Mouse (Mus musculus) myocyte (in vitro differentiated cells): ENCODE data around the gene Gm20388. TPM values are rescaled to one million over a fixed set of nuclear protein-coding genes. Genes with fewer than 3 reads are reported as not detected.

ENCODE experiments used
- H3K27me3 ChIP-seq: one replicate; pipeline ENCODE4 v1.6.1; 2011; ENCODE audit not compliant: control insufficient read depth, insufficient read depth, insufficient read length
- H3K36me3 ChIP-seq: one replicate; pipeline ENCODE4 v1.6.1; 2011; ENCODE audit not compliant: control insufficient read depth, insufficient read depth
- H3K4me2 ChIP-seq: one replicate; pipeline ENCODE4 v1.6.1; 2011; ENCODE audit warnings: low read depth, control low read depth
- H3K4me3 ChIP-seq: one replicate; pipeline ENCODE4 v1.5.1; 2011; ENCODE audit warnings: mild to moderate bottlenecking, control low read depth, moderate library complexity
- H3K79me2 ChIP-seq: one replicate; pipeline ENCODE4 v1.6.1; 2011; ENCODE audit not compliant: control insufficient read depth, insufficient read depth
- H3ac ChIP-seq: one replicate; pipeline ENCODE4 v1.6.1; 2011; ENCODE audit not compliant: control insufficient read depth, insufficient read length
- CEBPB ChIP-seq: IDR thresholded peaks from 2 replicates; pipeline ENCODE4 v1.6.1; 2011; ENCODE audit warnings: mild to moderate bottlenecking, moderate library complexity; ENCODE audit not compliant: poor library complexity, insufficient read depth, severe bottlenecking
- E2F4 ChIP-seq: IDR thresholded peaks from one replicate; pipeline ENCODE4 v1.6.1; 2011; ENCODE audit warnings: mild to moderate bottlenecking, control low read depth, moderate library complexity; ENCODE audit not compliant: insufficient read depth
- MAX ChIP-seq: IDR thresholded peaks from one replicate; pipeline ENCODE4 v1.6.1; 2011; ENCODE audit warnings: low read depth, mild to moderate bottlenecking, control low read depth
- MYOD1 ChIP-seq, 3 experiments: IDR thresholded peaks; one replicate each; pipeline ENCODE4 v1.6.1; 2011; ENCODE audit warnings: control low read depth in 2 of 3, low read depth in 2 of 3, mild to moderate bottlenecking in 2 of 3, moderate library complexity in 1 of 3; ENCODE audit not compliant: insufficient read length in 2 of 3, control insufficient read depth in 1 of 3
- MYOG ChIP-seq, 3 experiments: IDR thresholded peaks; one replicate each; pipeline ENCODE4 v1.6.1; 2011; ENCODE audit warnings: control low read depth in 2 of 3, low read depth in 2 of 3, mild to moderate bottlenecking in 2 of 3; ENCODE audit not compliant: insufficient read length in 2 of 3, control insufficient read depth in 1 of 3, insufficient read depth in 1 of 3
- POLR2A ChIP-seq: IDR thresholded peaks from one replicate; pipeline ENCODE4 v1.6.1; 2011; ENCODE audit warnings: low read depth, mild to moderate bottlenecking, control low read depth, moderate library complexity; ENCODE audit not compliant: insufficient read length
- POLR2AphosphoS2 ChIP-seq: IDR thresholded peaks from one replicate; pipeline ENCODE4 v1.6.1; 2011; ENCODE audit warnings: low read depth, control low read depth; ENCODE audit not compliant: insufficient read length
- REST ChIP-seq: IDR thresholded peaks from one replicate; pipeline ENCODE4 v1.6.1; 2011; ENCODE audit warnings: mild to moderate bottlenecking, control low read depth, moderate library complexity; ENCODE audit not compliant: insufficient read depth, insufficient read length
- SRF ChIP-seq: IDR thresholded peaks from one replicate; pipeline ENCODE4 v1.6.1; 2011; ENCODE audit warnings: low read depth; ENCODE audit not compliant: control insufficient read depth, insufficient read length
- TCF12 ChIP-seq: IDR thresholded peaks from one replicate; pipeline ENCODE4 v1.6.1; 2011; ENCODE audit warnings: mild to moderate bottlenecking, control low read depth; ENCODE audit not compliant: poor library complexity, insufficient read depth, severe bottlenecking
- TCF3 ChIP-seq: IDR thresholded peaks from one replicate; pipeline ENCODE4 v1.6.1; 2011; ENCODE audit warnings: low read depth, control low read depth; ENCODE audit not compliant: insufficient read length
- USF1 ChIP-seq: IDR thresholded peaks from one replicate; pipeline ENCODE4 v1.6.1; 2011; ENCODE audit warnings: low read depth, mild to moderate bottlenecking, control low read depth, moderate library complexity
- polyA plus RNA-seq: library from polyadenylated mRNA; unstranded; fragments of >200 nt; fragmentation: generic; extraction: Trizol; gene quantifications from one replicate; pipeline ENCODE4 v1.2.1, GENCODE M21; 2012; ENCODE audit warnings: missing spikeins

Gm20388 gene
- polyA plus RNA-seq, 1 experiment, result 15.3 TPM

- H3K4me2 ChIP-seq, result no peak overlapping the region
- no peaks in the 10 kb centered on the region for H3K79me2 ChIP-seq
- peaks cover 96% of the 10 kb centered on the region for H3K27me3 ChIP-seq
- no peaks in the 10 kb centered on the region for H3K36me3 ChIP-seq
- H3ac ChIP-seq, result no peak overlapping the region
- H3K4me3 ChIP-seq, result no peak overlapping the region
- TF ChIP-seq TCF3 (no peak), MAX (no peak), POLR2A (no peak), E2F4 (no peak)
Observed at GRCm38 (mm10) chr8:122739102-122739725, 2828.6 kb downstream of the Gm20388 start.

GRCm38 (mm10) chr8:122742471-122742870 is 2831.8 kb downstream of the Gm20388 start:
- Histone ChIP-seq H3K4me3 (no peak overlapping the region), H3K4me2 (no peak overlapping the region), H3K36me3 (no peaks in the 10 kb centered on the region), H3K79me2 (no peaks in the 10 kb centered on the region), H3ac (no peak overlapping the region), H3K27me3 (peaks cover 88% of the 10 kb centered on the region)
- TF ChIP-seq TCF3, result no peak
- no peak for TF ChIP-seq REST
- no peak for TF ChIP-seq E2F4
- TF ChIP-seq MAX, result no peak
- TF ChIP-seq SRF, result no peak
- TF ChIP-seq MYOD1 (IDR thresholded peaks at IDR 0.05; ENCODE audit: control insufficient read depth in 1 of 3, insufficient read length in 2 of 3, low read depth in 2 of 3), result no peak
- TF ChIP-seq MYOG (IDR thresholded peaks at IDR 0.05; ENCODE audit: control insufficient read depth in 1 of 3, insufficient read depth in 1 of 3, insufficient read length in 2 of 3, low read depth in 2 of 3), result no peak
- TF ChIP-seq TCF12, result no peak
- no peak for TF ChIP-seq POLR2AphosphoS2
- TF ChIP-seq CEBPB, result no peak
- TF ChIP-seq USF1, result no peak
- TF ChIP-seq POLR2A, result no peak

- peaks cover 80% of the 10 kb centered on the region for H3K27me3 ChIP-seq
- TF ChIP-seq E2F4 (no peak), MAX (no peak), TCF3 (no peak), REST (no peak), POLR2AphosphoS2 (no peak), USF1 (no peak), CEBPB (no peak), SRF (no peak), MYOD1 (IDR thresholded peaks at IDR 0.05; ENCODE audit: control insufficient read depth in 1 of 3, insufficient read length in 2 of 3, low read depth in 2 of 3) (no peak), MYOG (IDR thresholded peaks at IDR 0.05; ENCODE audit: control insufficient read depth in 1 of 3, insufficient read depth in 1 of 3, insufficient read length in 2 of 3, low read depth in 2 of 3) (no peak)
Observed at GRCm38 (mm10) chr8:122745022-122745749, 2834.5 kb downstream of the Gm20388 start.

GRCm38 (mm10) chr8:122745750-122746275 is 2835.2 kb downstream of the Gm20388 start:
- no peak overlapping the region for H3K4me3 ChIP-seq
- TF ChIP-seq MYOD1 (IDR thresholded peaks at IDR 0.05; ENCODE audit: control insufficient read depth in 1 of 3, insufficient read length in 2 of 3, low read depth in 2 of 3) (peak in 2 of 3 experiments; percentile 17 to 20), POLR2AphosphoS2 (no peak), MYOG (IDR thresholded peaks at IDR 0.05; ENCODE audit: control insufficient read depth in 1 of 3, insufficient read depth in 1 of 3, insufficient read length in 2 of 3, low read depth in 2 of 3) (peak in 2 of 3 experiments; percentile 48 to 53), REST (no peak), SRF (no peak)
- peaks cover 80% of the 10 kb centered on the region for H3K27me3 ChIP-seq
- H3K79me2 ChIP-seq, result no peaks in the 10 kb centered on the region
- peak overlapping the region; percentile 18 for H3K4me2 ChIP-seq
- no peak overlapping the region for H3ac ChIP-seq
- H3K36me3 ChIP-seq, result no peaks in the 10 kb centered on the region

More at GRCm38 (mm10) chr8:122745022-122745749, 2834.5 kb downstream of the Gm20388 start:
- Histone ChIP-seq H3ac (no peak overlapping the region), H3K79me2 (no peaks in the 10 kb centered on the region), H3K4me3 (no peak overlapping the region), H3K4me2 (peak overlapping the region; percentile 18), H3K36me3 (no peaks in the 10 kb centered on the region)

GRCm38 (mm10) chr8:122746439-122746838 is 2835.8 kb downstream of the Gm20388 start:
- Histone ChIP-seq H3K4me3 (no peak overlapping the region), H3K4me2 (peak overlapping the region; percentile 18), H3K79me2 (no peaks in the 10 kb centered on the region), H3K36me3 (no peaks in the 10 kb centered on the region), H3K27me3 (peaks cover 82% of the 10 kb centered on the region), H3ac (no peak overlapping the region)
- TF ChIP-seq MYOD1 (IDR thresholded peaks at IDR 0.05; ENCODE audit: control insufficient read depth in 1 of 3, insufficient read length in 2 of 3, low read depth in 2 of 3), result peak; percentile 12 to 89 (median 77)
- TF ChIP-seq MYOG (IDR thresholded peaks at IDR 0.05; ENCODE audit: control insufficient read depth in 1 of 3, insufficient read depth in 1 of 3, insufficient read length in 2 of 3, low read depth in 2 of 3), result peak; percentile 45 to 89 (median 73)
- no peak for TF ChIP-seq MAX
- peak; percentile 74 for TF ChIP-seq TCF12
- peak; percentile 59 for TF ChIP-seq TCF3
- TF ChIP-seq CEBPB, result no peak
- TF ChIP-seq POLR2AphosphoS2, result no peak
- no peak for TF ChIP-seq E2F4
- no peak for TF ChIP-seq REST
